Mouse (Mus musculus) monocyte, adult 59 days (primary cell): ENCODE data around the gene Atxn1l. TPM values are rescaled to one million over a fixed set of nuclear protein-coding genes. Genes with fewer than 3 reads are reported as not detected.

Experiments used
- total RNA-seq, 2 experiments: library from RNA; stranded (reverse); gene quantifications; one replicate each; pipeline ENCODE4 v1.2.4; 2023

The Atxn1l gene
- total RNA-seq: 10 to 100 TPM; 29.5 to 36.0 TPM

GRCm38 (mm10) chr8:109737237-109738048, at the start of gene Atxn1l:
Atxn1l (minus strand) TSS chr8:109737739.

GRCm38 (mm10) chr8:109778280-109778977, 40.9 kb upstream of the Atxn1l start, which contains the start of gene Ap1g1:
Ap1g1 (plus strand) TSS chr8:109778554.

GRCm38 (mm10) chr8:109705320-109706075, 32.0 kb downstream of the Atxn1l start, which contains the start of gene Zfp821:
Zfp821 (plus strand) TSS chr8:109705546.

GRCm38 (mm10) chr8:109693146-109693900, 44.2 kb downstream of the Atxn1l start, which contains the start of gene Ist1:
Ist1 (minus strand) TSS chr8:109693260.

Other genes with a start within 250 kb of the Atxn1l start
- gene Pmfbp1, start 243.7 kb downstream of the Atxn1l start, total RNA-seq: not detected
- 10 to 100 TPM; 80.0 to 88.3 TPM for gene Dhx38, start 171.9 kb downstream of the Atxn1l start, total RNA-seq
- gene Txnl4b, start 171.8 kb downstream of the Atxn1l start, total RNA-seq: 1 to 10 TPM; 6.2 to 8.4 TPM
- gene Hp, start 158.6 kb downstream of the Atxn1l start, total RNA-seq: 100 to 1,000 TPM; 284 to 372 TPM
- gene Dhodh, start 129.1 kb downstream of the Atxn1l start, total RNA-seq: 10 to 100 TPM; 10.2 to 10.9 TPM
- not detected for gene Pkd1l3, start 123.2 kb downstream of the Atxn1l start, total RNA-seq
- gene Ist1, start 44.5 kb downstream of the Atxn1l start, total RNA-seq: 100 to 1,000 TPM; 128 to 136 TPM
- 10 to 100 TPM; 10.1 TPM for gene Zfp821, start 32.2 kb downstream of the Atxn1l start, total RNA-seq
- 10 to 100 TPM; 63.7 to 75.7 TPM for gene Ap1g1, start 40.8 kb upstream of the Atxn1l start, total RNA-seq
- gene Phlpp2, start 130.8 kb upstream of the Atxn1l start, total RNA-seq: 10 to 100 TPM; 13.0 to 14.9 TPM
- gene Marveld3, start 224.5 kb upstream of the Atxn1l start, total RNA-seq: not detected